Mouse (Mus musculus) limb, embryonic 12.5 days (tissue): Measurements from ENCODE around the gene Kiss1. TPM values are rescaled to one million over a fixed set of nuclear protein-coding genes. Genes with fewer than 3 reads are reported as not detected.

Experiments
- ATAC-seq: fragments of 200-750 bp; cut with Nextera tagmentation; 2 replicates; pipeline ENCODE4 v1.8.0; 2017; ENCODE audit warnings: low read depth, moderate TSS enrichment; ENCODE audit not compliant: insufficient number of reproducible peaks, insufficient read depth, low FRiP score, low TSS enrichment
- H3K27ac ChIP-seq: fragments of 300-500 bp; sonication (generic); 2 replicates; pipeline ENCODE4 v1.5.1; 2016; ENCODE audit warnings: mild to moderate bottlenecking, moderate library complexity
- H3K27me3 ChIP-seq: fragments of 300-500 bp; sonication (generic); 2 replicates; pipeline ENCODE4 v1.6.1; 2016; ENCODE audit warnings: mild to moderate bottlenecking, moderate library complexity
- H3K36me3 ChIP-seq: fragments of 300-500 bp; sonication (generic); 2 replicates; pipeline ENCODE4 v1.6.1; 2016; ENCODE audit warnings: mild to moderate bottlenecking, moderate library complexity
- H3K4me1 ChIP-seq: fragments of 300-500 bp; sonication (generic); replicated peaks from 2 replicates; pipeline ENCODE4 v1.6.1; 2016
- H3K4me2 ChIP-seq: fragments of 300-500 bp; sonication (generic); 2 replicates; pipeline ENCODE4 v1.6.1; 2016; ENCODE audit warnings: mild to moderate bottlenecking, moderate library complexity
- H3K4me3 ChIP-seq: fragments of 300-500 bp; sonication (generic); replicated peaks from 2 replicates; pipeline ENCODE4 v1.5.1; 2016; ENCODE audit warnings: mild to moderate bottlenecking
- H3K9ac ChIP-seq: fragments of 300-500 bp; sonication (generic); replicated peaks from 2 replicates; pipeline ENCODE4 v1.6.1; 2016; ENCODE audit warnings: mild to moderate bottlenecking, moderate library complexity
- H3K9me3 ChIP-seq: fragments of 300-500 bp; sonication (generic); 2 replicates; pipeline ENCODE4 v1.6.1; 2016; ENCODE audit warnings: mild to moderate bottlenecking, moderate library complexity
- WGBS: fragments of 180-500 bp; shearing (Covaris S2); methylation state at CpG from one replicate; pipeline ENCODE4 v1.1.7; 2016; 5-methylcytosine and 5-hydroxymethylcytosine counted together
- polyA plus RNA-seq: library from polyadenylated mRNA; unstranded; fragments of >200 nt; fragmentation: Nextera tagmentation; extraction: Ambion mirVana; gene quantifications from 2 replicates; pipeline ENCODE4 v1.2.1, GENCODE M21; 2016

The Kiss1 gene
- not detected in 2 replicates for polyA plus RNA-seq

DNA sequence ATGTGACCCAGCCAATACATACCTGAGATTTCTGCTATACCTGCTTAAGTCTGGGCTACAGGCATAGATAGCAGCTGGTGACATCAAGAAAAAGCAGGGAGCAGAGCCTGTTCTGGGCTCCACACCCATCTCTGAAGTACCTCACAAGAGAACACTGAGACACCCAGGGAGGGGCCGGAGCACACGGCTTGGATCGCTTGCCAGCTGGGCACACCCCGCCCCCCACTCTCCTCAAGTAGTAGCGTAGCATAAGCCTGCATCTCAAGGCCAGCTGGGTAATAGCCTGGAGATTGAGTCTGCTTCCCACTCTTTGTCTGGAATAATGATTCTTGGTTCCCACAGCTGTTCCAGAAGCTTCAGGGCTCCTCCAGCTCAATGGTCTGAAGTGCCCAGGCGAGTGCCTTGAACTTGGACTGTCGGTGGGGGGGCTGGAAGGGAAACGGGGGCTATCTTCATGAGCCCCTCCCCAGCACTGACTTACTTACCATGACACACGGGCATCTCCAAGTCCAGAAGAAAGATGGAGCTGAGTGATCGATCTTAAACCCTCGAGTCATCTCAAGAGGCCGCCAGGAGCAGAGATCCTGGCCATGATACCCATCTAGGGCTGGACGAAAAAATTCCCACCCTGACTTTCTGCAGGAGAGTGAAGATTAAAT, at the start of gene Kiss1:
Gene Kiss1, plus strand, starts transcription at position 609 of the 659 bp plus-strand sequence.
- Histone ChIP-seq H3K9ac (no peak within 1 kb of the TSS), H3K27ac (no peak within 1 kb of the TSS), H3K9me3 (no peaks in the 10 kb centered on the region), H3K4me2 (no peak within 1 kb of the TSS), H3K27me3 (no peaks in the 10 kb centered on the region), H3K4me3 (no peak within 1 kb of the TSS), H3K4me1 (0 out of 2 replicates have a peak, but pooled peaks cover 7% of the 10 kb centered on the region), H3K36me3 (no peaks in the 10 kb centered on the region)
- no peak for ATAC-seq
- WGBS = 85% methylated on average over 13 of the region's 13 CpGs

DNA sequence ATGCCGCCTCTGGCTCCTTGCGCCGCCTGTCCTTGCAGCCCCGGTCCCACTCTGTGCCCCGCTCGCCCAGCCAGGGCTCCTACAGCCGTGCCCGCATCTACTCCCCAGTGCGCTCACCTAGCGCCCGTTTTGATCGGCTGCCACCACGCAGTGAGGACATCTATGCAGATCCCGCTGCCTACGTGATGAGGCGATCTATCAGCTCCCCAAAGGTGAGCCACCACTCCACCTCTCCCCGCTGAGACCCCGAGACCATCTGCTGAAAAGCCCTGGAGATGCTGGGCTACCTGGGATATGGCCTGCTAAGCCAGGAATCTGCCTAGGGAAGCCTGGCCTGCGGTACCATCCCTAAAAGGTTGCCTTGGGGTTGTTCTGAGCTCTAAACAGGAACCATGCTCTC, 47.5 kb upstream of the Kiss1 start:
- no peak overlapping the region for H3K4me2 ChIP-seq
- no peak overlapping the region for H3K4me3 ChIP-seq
- no peaks in the 10 kb centered on the region for H3K9me3 ChIP-seq
- H3K36me3 ChIP-seq = no peaks in the 10 kb centered on the region
- no peaks in the 10 kb centered on the region for H3K4me1 ChIP-seq
- ATAC-seq = no peak
- WGBS = 82% methylated on average over 19 of the region's 19 CpGs
- H3K27ac ChIP-seq = no peak overlapping the region
- no peak overlapping the region for H3K9ac ChIP-seq
- no peaks in the 10 kb centered on the region for H3K27me3 ChIP-seq

DNA sequence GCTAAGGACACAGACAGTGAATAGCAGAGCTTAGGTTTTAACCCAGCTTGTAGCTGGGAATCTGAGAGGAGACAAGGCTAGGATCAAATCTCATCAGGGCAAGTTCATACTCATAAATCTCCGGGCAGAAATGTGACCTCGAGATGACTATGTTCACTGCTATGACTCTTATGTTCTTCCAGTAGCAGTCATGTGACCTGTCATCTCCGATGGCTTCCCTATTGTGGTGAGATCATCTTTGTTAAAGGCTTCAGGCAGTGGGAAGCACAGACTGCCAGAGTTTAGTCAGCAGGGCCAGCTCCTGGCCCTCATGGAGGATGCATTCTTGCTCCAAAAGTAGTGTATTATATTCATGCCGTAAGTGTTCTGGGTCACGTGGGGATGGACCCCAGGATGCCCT, 44.7 kb upstream of the Kiss1 start:
- Histone ChIP-seq H3K4me2 (no peak overlapping the region), H3K27ac (no peak overlapping the region), H3K4me3 (no peak overlapping the region), H3K27me3 (0 out of 2 replicates have a peak, but pooled peaks cover 3% of the 10 kb centered on the region), H3K36me3 (no peaks in the 10 kb centered on the region), H3K9me3 (no peaks in the 10 kb centered on the region), H3K9ac (no peak overlapping the region), H3K4me1 (no peaks in the 10 kb centered on the region)
- ATAC-seq = no peak
- 85% methylated on average over 5 of the region's 5 CpGs for WGBS

DNA sequence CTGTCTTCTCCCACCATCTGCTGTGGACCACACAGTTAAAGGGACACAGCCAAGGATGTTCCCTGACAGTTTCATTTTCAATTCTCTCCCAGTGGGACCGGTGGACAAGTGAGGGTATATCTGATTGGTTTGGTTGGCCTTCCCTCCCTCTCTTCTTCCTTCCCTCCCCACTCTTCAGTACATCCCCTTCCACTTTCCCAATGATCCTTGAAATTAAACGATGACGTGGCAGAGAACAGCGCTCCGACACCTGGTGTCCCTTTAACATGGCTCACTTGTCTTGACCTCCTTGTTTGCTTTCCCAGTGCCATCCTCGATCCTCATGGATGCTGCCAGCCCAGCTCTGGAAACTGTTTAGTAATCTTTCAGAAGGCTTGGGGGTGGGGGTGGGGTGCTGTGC, 43.1 kb upstream of the Kiss1 start:
- Histone ChIP-seq H3K27ac (no peak overlapping the region), H3K36me3 (no peaks in the 10 kb centered on the region), H3K9ac (no peak overlapping the region), H3K9me3 (no peaks in the 10 kb centered on the region), H3K4me2 (no peak overlapping the region), H3K4me3 (no peak overlapping the region), H3K27me3 (0 out of 2 replicates have a peak, but pooled peaks cover 3% of the 10 kb centered on the region), H3K4me1 (no peaks in the 10 kb centered on the region)
- ATAC-seq = no peak
- WGBS = 74% methylated on average over 6 of the region's 6 CpGs

- H3K27me3 ChIP-seq = 0 out of 2 replicates have a peak, but pooled peaks cover 3% of the 10 kb centered on the region
- no peak overlapping the region for H3K9ac ChIP-seq
- no peaks in the 10 kb centered on the region for H3K36me3 ChIP-seq
- H3K27ac ChIP-seq = no peak overlapping the region
- no peak for ATAC-seq
- no peaks in the 10 kb centered on the region for H3K9me3 ChIP-seq
- H3K4me3 ChIP-seq = no peak overlapping the region
- no peak overlapping the region for H3K4me2 ChIP-seq
- H3K4me1 ChIP-seq = no peaks in the 10 kb centered on the region
- 68% methylated on average over 15 of the region's 15 CpGs for WGBS
Observed at GRCm38 (mm10) chr1:133278946-133279631, 42.6 kb upstream of the Kiss1 start.

GRCm38 (mm10) chr1:133279632-133280093, 42.0 kb upstream of the Kiss1 start:
- Histone ChIP-seq H3K36me3 (no peaks in the 10 kb centered on the region), H3K9me3 (no peaks in the 10 kb centered on the region), H3K27ac (no peak overlapping the region), H3K4me3 (no peak overlapping the region), H3K27me3 (0 out of 2 replicates have a peak, but pooled peaks cover 3% of the 10 kb centered on the region), H3K4me2 (no peak overlapping the region), H3K4me1 (no peaks in the 10 kb centered on the region), H3K9ac (no peak overlapping the region)
- no peak for ATAC-seq
- WGBS = 86% methylated on average over 11 of the region's 11 CpGs

DNA sequence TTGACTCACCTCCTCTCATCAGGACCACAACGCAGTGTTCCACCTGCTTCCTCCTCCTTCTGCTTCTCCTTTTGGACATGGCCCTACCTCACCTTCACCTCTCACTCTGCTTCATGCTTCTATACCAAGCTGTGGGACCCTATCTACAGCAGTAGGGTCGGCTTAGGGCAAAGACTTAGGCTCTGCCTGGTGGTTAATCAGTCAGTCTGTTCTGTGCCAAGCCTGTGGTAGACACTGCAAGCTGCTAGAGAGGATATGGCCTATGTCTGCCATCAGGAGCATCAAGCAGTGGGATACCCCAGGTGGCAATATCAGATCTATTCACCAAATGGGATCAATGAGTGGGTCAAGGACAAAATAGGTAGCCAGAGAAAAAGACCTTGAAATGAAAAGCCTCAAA, 41.1 kb upstream of the Kiss1 start:
- H3K4me1 ChIP-seq = no peaks in the 10 kb centered on the region
- H3K9ac ChIP-seq = no peak overlapping the region
- H3K27ac ChIP-seq = no peak overlapping the region
- H3K4me2 ChIP-seq = no peak overlapping the region
- no peaks in the 10 kb centered on the region for H3K9me3 ChIP-seq
- no peak overlapping the region for H3K4me3 ChIP-seq
- 0 out of 2 replicates have a peak, but pooled peaks cover 3% of the 10 kb centered on the region for H3K27me3 ChIP-seq
- no peak for ATAC-seq
- no peaks in the 10 kb centered on the region for H3K36me3 ChIP-seq
- 91% methylated on average over 2 of the region's 2 CpGs for WGBS

GRCm38 (mm10) chr1:133285907-133286306, 35.8 kb upstream of the Kiss1 start:
- Histone ChIP-seq H3K27me3 (no peaks in the 10 kb centered on the region), H3K9me3 (no peaks in the 10 kb centered on the region), H3K4me2 (no peak overlapping the region), H3K9ac (no peak overlapping the region), H3K36me3 (no peaks in the 10 kb centered on the region), H3K4me3 (no peak overlapping the region), H3K4me1 (no peaks in the 10 kb centered on the region), H3K27ac (no peak overlapping the region)
- no peak for ATAC-seq
- WGBS = 81% methylated on average over 7 of the region's 7 CpGs

- ATAC-seq = no peak
- H3K9ac ChIP-seq = no peak overlapping the region
Observed at GRCm38 (mm10) chr1:133287051-133287450, 34.6 kb upstream of the Kiss1 start.

DNA sequence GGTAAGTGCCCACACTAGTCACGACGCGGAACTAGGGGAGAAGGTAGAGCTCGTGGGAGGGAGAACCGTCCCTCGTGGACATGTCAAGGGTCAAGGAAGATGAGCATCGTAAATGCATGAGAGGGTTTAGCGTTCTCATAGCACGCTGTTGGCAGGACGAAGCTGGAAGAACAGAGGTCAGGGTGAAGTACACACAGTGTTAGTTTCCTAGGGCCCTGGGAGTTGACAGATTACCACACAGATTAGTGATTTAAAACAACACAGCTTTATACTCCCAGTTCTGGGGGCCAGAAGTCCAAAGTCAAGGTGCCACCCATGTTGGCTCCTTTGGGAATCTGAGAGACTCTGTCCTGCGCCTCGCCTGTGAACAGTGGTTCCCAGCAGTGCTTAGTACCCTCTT, 33.8 kb upstream of the Kiss1 start:
- no peak overlapping the region for H3K4me2 ChIP-seq
- H3K27ac ChIP-seq = no peak overlapping the region
- H3K4me3 ChIP-seq = no peak overlapping the region
- WGBS = 87% methylated on average over 12 of the region's 12 CpGs
- ATAC-seq = no peak
- H3K4me1 ChIP-seq = no peaks in the 10 kb centered on the region
- no peaks in the 10 kb centered on the region for H3K9me3 ChIP-seq
- H3K9ac ChIP-seq = no peak overlapping the region
- H3K36me3 ChIP-seq = no peaks in the 10 kb centered on the region
- H3K27me3 ChIP-seq = no peaks in the 10 kb centered on the region

More at GRCm38 (mm10) chr1:133287051-133287450, 34.6 kb upstream of the Kiss1 start:
- Histone ChIP-seq H3K9me3 (no peaks in the 10 kb centered on the region), H3K4me1 (no peaks in the 10 kb centered on the region), H3K36me3 (no peaks in the 10 kb centered on the region), H3K4me2 (no peak overlapping the region), H3K4me3 (no peak overlapping the region), H3K27ac (no peak overlapping the region), H3K27me3 (no peaks in the 10 kb centered on the region)
- 89% methylated on average over 4 of the region's 4 CpGs for WGBS

DNA sequence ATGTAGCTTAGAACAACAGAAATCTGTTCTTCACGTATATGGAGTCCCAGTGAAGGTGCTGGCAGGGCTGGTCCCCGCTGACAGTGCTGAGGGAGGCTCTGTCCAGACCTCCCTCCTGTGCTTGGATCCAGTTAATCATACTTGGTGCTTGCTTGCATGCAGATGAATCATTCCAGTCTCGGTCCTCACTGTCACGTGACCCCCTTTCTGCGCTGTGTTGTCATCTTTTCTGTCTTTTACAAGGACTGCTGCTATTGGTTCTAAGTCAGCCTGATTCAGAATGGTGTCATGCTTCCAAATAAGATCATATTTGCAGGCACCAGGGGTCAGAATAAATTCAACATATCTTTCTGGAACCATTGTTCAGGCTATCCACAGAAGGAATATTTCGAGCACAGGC, 29.8 kb upstream of the Kiss1 start:
- H3K9ac ChIP-seq = no peak overlapping the region
- H3K4me3 ChIP-seq = no peak overlapping the region
- no peak for ATAC-seq
- H3K9me3 ChIP-seq = no peaks in the 10 kb centered on the region
- WGBS = 85% methylated on average over 6 of the region's 6 CpGs
- peaks cover 4% of the 10 kb centered on the region; the same call in 1 of the 2 replicates for H3K27me3 ChIP-seq
- no peaks in the 10 kb centered on the region for H3K36me3 ChIP-seq
- no peak overlapping the region for H3K27ac ChIP-seq
- H3K4me1 ChIP-seq = peaks cover 7% of the 10 kb centered on the region; the same call in 1 of the 2 replicates
- no peak overlapping the region for H3K4me2 ChIP-seq
